Mouse (Mus musculus): ENCODE data around the gene Wnk4. TPM values are rescaled to one million over a fixed set of nuclear protein-coding genes. Genes with fewer than 3 reads are reported as not detected.

Wnk4 gene
- polyA plus RNA-seq, 1 experiment from 2014 or later, result 6.2 TPM

DNA sequence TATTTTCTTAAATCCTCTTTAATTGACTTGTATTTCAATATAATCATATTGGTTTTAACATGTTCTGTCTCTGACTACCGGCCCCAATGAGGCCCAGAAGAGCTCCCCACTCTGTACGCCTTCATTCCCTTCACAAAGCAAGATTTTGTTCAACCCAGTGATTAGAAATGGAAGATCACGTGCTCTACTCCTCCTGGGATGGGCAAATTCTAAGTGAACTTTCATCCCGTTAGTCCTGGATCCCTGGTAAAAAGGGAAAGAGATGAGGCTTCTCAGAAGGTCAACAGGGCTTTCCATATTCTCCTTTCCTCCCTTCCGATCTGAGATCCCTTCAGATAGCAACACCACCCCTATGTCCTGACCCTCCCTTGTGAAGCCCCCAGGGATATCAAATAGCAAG, 29.8 kb upstream of the Wnk4 start:
- peak overlapping the region; percentile 83 for H3K27ac ChIP-seq
- H3K36me3 ChIP-seq, result no peaks in the 10 kb centered on the region
- peak overlapping the region; percentile 34 for H3K4me3 ChIP-seq
- WGBS, result 27% methylated on average over 5 of the region's 5 CpGs
- peaks cover 44% of the 10 kb centered on the region for H3K4me1 ChIP-seq
- no peak for DNase-seq (ENCODE audit: low spot score)
- H3K27me3 ChIP-seq (ENCODE audit: low read depth, poor library complexity, severe bottlenecking), result no peaks in the 10 kb centered on the region
- H3K9me3 ChIP-seq (replicated peaks), result no peaks in the 10 kb centered on the region

DNA sequence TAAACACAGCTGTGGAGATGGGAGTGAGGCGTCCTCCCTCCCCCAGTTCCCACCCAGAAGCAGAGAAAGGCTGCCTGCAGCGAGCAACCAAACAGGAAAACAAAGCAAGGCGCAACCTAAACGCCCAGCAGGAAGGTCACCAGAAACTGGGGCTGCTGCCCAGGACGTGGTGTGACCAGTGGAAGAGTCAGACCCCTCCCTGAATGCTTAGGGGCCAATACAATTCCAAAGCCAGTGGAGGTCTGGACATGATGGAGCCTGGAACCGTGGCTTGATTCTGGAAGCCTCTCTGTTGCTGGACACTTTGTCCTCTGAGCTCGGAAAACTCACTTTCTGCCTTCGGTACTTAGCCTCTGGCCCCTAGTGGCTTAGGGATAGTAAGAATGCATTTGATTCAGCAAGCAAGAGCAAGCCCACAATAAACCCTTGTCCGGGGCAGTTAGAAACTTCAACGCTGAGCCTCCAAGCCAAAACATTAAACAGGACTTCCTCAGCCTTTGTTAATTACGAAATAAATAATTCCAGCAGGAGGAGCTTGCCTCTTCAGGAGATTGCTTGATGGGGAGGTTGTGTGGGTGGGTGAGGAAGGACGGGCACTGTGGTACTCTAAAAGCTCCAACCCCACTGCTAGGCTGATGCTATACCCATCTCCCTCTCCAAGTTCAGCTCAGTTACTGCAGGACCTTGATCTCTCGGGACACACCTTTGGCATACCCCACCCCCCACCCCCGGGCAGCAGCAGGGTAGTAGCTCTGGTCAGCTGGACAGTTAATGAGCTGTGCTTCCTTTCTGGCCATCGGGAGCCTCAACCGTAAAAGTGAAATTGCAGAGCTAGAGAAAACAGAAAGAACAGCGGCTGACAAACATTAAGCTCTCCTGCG, 29.1 kb upstream of the Wnk4 start:
- Histone ChIP-seq H3K36me3 (no peaks in the 10 kb centered on the region), H3K4me3 (peak overlapping the region; percentile 34), H3K4me1 (peaks cover 38% of the 10 kb centered on the region), H3K9me3 (replicated peaks) (no peaks in the 10 kb centered on the region), H3K27me3 (ENCODE audit: low read depth, poor library complexity, severe bottlenecking) (no peaks in the 10 kb centered on the region), H3K27ac (peak overlapping the region; percentile 83)
- peak; percentile 56 for DNase-seq (ENCODE audit: low spot score)
- WGBS, result 5% methylated on average over 18 of the region's 18 CpGs

DNA sequence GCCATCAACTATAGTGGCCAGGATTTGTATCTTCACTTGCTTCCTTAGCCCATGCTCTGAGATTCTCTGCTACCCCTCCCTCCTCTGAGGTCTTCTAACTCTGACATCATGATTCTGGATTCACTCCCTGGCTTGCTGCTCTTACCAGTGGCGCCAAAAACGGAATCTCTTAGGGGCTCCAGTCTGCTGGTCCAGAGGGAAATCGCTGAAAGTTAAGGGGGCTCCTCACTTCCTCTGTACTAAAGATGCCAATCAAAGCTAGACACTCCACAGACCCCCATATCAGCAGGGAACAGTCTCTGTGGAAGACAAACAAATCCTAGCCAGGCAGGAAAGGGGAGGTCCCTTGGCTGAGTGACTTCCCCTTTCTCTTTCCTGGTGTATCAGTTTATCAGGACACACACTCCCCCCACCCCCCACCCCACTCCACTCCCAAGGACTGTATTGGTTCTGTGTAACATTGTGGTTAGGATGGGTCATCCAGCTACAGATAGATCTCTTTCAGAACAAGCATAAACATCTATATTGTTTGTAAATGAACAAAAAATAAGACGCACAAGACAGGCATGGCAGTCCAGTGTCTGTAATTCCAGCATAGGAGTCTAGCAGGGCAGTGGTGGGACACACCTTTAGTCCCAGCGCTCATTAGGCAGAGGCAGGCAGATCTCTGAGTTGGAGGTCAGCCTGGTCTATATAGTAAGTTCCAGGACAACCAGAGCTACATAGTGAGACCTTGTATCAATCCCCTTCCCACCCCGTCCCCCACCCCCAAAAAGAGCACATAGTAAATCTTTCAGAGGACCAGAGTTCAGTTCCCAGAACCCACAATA, 28.1 kb upstream of the Wnk4 start:
- Histone ChIP-seq H3K4me3 (peak overlapping the region; percentile 34), H3K4me1 (peaks cover 35% of the 10 kb centered on the region), H3K9me3 (replicated peaks) (no peaks in the 10 kb centered on the region), H3K27ac (peak overlapping the region; percentile 83), H3K27me3 (ENCODE audit: low read depth, poor library complexity, severe bottlenecking) (no peaks in the 10 kb centered on the region), H3K36me3 (no peaks in the 10 kb centered on the region)
- WGBS, result 50% methylated on average over 6 of the region's 6 CpGs
- no peak for DNase-seq (ENCODE audit: low spot score)

DNA sequence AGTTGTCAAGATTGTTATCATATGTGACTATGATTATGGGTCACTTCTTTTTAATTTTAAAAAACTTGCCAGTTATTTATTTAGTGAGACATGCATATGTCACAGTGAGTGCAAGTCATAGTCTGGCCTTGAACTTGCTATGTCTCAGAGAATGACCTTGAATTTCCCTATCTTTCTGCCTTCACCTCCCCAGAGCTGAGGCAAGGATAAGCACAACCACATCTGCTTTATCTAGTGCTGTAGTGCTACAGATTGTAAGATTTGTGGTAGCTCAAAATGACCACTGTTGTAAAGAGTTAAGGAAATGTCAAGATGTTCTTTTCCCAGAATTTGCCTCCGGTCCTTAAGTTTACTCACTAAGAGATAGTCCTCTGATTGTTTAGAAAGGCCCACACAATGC, 27.1 kb upstream of the Wnk4 start:
- Histone ChIP-seq H3K27ac (no peak overlapping the region), H3K36me3 (no peaks in the 10 kb centered on the region), H3K4me3 (no peak overlapping the region), H3K4me1 (peaks cover 44% of the 10 kb centered on the region), H3K9me3 (replicated peaks) (no peaks in the 10 kb centered on the region), H3K27me3 (ENCODE audit: low read depth, poor library complexity, severe bottlenecking) (no peaks in the 10 kb centered on the region)
- 91% methylated on average over 1 of the region's 1 CpGs for WGBS
- no peak for DNase-seq (ENCODE audit: low spot score)

DNA sequence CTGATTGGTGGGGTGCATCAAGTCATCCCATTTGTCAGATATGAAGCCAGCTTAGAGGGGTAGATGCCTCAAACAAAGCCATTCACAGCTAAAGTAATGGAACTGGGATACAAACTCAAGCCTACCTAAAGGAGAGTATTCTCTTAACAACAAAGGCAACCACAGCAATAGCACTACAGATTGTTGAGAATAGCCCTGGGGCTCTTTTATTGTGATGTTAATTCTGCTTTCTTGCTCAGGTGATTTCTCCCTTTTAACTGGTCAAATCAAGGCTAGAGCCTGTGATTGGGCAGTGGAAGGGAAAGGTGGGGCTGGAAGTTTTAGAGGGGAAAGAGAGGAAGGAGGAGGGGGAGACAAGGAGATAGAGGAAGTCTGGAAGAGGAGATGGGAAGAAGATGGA, 26.2 kb upstream of the Wnk4 start:
- no peak for DNase-seq (ENCODE audit: low spot score)
- no peak overlapping the region for H3K4me3 ChIP-seq
- H3K4me1 ChIP-seq, result peaks cover 47% of the 10 kb centered on the region
- H3K27ac ChIP-seq, result no peak overlapping the region
- no peaks in the 10 kb centered on the region for H3K27me3 ChIP-seq (ENCODE audit: low read depth, poor library complexity, severe bottlenecking)
- no peaks in the 10 kb centered on the region for H3K9me3 ChIP-seq (replicated peaks)
- H3K36me3 ChIP-seq, result no peaks in the 10 kb centered on the region

DNA sequence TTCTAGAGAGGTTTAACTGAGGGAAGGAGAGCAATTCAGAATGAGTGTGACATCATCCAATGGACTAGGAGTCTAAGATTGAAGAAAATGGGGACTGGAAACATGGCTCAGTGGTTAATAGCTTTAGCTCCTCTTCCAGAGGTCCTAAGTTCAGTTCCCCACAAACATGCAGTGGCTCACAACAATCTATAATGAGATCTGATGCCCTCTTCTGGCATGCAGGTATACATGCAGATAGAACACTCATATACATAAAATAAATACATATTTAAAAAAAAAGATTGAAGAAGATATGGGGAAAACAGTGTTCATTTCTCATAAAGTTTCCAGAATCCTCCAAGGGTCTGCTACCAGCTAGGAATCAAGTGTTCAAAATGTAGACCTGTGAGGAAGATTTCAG, 24.9 kb upstream of the Wnk4 start:
- no peaks in the 10 kb centered on the region for H3K27me3 ChIP-seq (ENCODE audit: low read depth, poor library complexity, severe bottlenecking)

DNA sequence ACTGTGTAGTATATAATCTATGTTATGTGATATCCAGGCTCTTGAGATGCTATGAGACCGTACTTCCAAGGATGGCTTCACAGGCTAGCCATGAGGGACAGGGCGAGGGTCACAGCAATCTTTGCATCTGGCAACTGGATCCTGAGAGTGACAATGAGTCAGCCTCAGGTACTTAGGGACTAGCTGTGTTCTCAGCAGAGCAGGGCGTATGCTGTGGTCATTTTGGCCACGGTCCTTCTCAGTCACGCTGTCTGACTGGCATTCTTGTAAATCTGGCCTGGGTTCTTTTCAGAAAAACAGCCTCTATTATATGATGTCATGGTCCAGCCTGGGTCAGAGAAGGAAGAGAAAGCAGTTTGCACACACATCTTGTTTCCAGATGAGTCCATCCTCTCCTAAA, 23.6 kb upstream of the Wnk4 start:
- Histone ChIP-seq H3K27ac (no peak overlapping the region), H3K4me3 (no peak overlapping the region), H3K27me3 (ENCODE audit: low read depth, poor library complexity, severe bottlenecking) (no peaks in the 10 kb centered on the region), H3K4me1 (peaks cover 22% of the 10 kb centered on the region), H3K36me3 (no peaks in the 10 kb centered on the region), H3K9me3 (replicated peaks) (no peaks in the 10 kb centered on the region)
- no peak for DNase-seq (ENCODE audit: low spot score)
- WGBS, result 95% methylated on average over 5 of the region's 5 CpGs

More for the DNA sequence above, 24.9 kb upstream of the Wnk4 start:
- H3K27ac ChIP-seq, result no peak overlapping the region
- peaks cover 34% of the 10 kb centered on the region for H3K4me1 ChIP-seq
- no peaks in the 10 kb centered on the region for H3K9me3 ChIP-seq (replicated peaks)
- no peak for DNase-seq (ENCODE audit: low spot score)
- H3K36me3 ChIP-seq, result no peaks in the 10 kb centered on the region
- no peak overlapping the region for H3K4me3 ChIP-seq

DNA sequence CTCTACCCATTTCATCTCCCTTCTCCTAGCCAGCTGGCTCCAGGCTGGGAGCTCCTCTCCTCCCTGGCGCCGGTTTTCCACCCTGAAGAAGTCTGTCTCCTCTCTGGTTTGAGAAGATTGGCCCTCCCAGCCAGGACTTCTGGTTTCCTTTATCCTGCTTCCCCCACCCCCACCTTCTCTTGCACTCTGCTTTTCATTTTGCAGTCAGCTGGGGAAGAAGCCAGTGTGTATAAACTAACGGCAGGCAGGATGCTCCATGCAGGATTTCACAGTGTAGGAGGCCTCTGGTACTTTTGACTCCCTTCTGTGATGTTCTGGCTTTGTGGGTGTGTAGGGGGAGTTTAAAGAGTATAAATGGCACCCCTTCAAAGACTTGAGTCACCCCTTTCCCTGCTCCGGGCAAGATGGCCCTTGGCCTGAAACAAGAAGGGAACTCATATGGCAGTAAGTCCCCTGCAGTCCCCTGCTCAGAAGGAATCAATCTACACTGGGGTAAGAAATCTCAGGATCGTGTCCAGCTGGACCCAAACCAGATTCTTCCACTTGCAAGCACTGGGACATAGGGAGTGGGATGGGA, 22.2 kb upstream of the Wnk4 start:
- H3K27me3 ChIP-seq (ENCODE audit: low read depth, poor library complexity, severe bottlenecking), result 0 out of 2 replicates have a peak, but pooled peaks cover 5% of the 10 kb centered on the region
- no peaks in the 10 kb centered on the region for H3K9me3 ChIP-seq (replicated peaks)
- no peaks in the 10 kb centered on the region for H3K36me3 ChIP-seq
- H3K27ac ChIP-seq, result peak overlapping the region; percentile 47; the same call in 1 of the 2 replicates
- H3K4me1 ChIP-seq, result peaks cover 23% of the 10 kb centered on the region
- no peak for DNase-seq (ENCODE audit: low spot score)
- peak overlapping the region; percentile 3; the same call in 1 of the 2 replicates for H3K4me3 ChIP-seq
- WGBS, result 30% methylated on average over 5 of the region's 5 CpGs

DNA sequence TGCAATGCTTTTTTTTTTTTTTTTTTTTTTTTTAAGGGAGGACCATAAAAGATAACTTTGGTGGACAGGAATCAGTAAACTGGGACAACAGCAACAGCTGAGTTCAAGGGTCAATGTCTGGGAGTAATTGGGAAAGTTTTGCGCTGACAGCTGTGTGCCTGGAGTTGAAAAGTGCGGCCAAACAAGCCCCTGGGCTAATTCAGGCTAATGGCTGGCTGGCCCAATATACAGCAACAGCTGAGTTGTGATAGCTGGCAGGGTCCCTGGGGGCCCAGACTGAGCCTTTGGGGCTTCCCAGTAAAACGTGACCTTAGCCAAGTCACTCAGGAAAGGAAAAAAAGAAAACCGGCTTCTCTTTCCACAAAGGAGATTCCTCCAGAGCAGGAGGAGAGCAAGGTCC, 15.3 kb upstream of the Wnk4 start:
- WGBS, result 3% methylated on average over 4 of the region's 4 CpGs
- Histone ChIP-seq H3K27me3 (ENCODE audit: low read depth, poor library complexity, severe bottlenecking) (peaks cover 38% of the 10 kb centered on the region), H3K36me3 (no peaks in the 10 kb centered on the region), H3K9me3 (replicated peaks) (no peaks in the 10 kb centered on the region), H3K4me3 (peak overlapping the region; percentile 70; the same call in 1 of the 2 replicates), H3K27ac (peak overlapping the region; percentile 91), H3K4me1 (peaks cover 55% of the 10 kb centered on the region)
- peak; percentile 76 for DNase-seq (ENCODE audit: low spot score)

DNA sequence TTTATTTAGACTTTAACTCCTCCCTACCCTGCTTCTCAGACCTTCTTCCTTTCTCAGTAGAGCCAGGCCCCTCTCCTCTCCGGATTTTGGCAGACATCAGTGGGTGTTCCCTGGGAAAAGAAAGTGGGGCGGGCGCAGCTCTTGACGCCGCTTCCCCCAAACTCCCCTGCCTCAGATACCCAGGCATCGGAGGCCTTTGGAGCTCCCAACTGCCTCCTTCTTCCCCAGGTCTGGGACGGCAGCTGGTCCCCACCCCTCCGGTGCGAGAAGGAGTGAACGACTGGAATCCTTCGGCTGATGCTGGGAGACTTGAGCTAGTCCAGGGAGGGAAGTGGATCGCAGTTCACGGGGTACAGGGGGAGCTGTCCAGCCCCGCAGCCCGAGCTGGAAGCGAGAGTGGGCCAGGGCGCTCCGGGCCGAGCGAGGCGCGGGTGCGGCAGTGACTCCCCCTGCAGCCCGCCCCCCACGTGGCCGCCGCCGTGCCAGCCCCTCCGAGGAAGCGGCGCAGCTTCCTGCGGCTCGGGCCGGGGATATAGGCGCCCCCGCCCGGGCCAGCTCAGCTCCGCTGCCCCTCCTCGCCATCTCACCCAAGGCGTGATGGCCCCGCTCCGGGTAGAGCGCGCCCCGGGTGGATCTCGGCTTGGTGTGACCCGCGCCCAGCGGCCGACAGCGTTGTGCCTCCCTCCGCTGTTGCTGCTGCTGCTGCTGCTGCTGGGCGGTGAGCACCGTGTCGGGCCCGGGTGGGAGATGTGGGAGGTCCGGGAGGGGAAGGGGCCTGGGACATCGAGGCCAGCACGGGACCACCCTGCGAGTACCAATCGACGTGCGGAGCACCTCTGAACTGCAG, 14.3 kb upstream of the Wnk4 start, which contains the start of gene Ramp2:
Gene Ramp2 (plus strand): TSS at position 174 of the 847 bp plus-strand sequence.
- Histone ChIP-seq H3K27me3 (ENCODE audit: low read depth, poor library complexity, severe bottlenecking) (peaks cover 38% of the 10 kb centered on the region), H3K9me3 (replicated peaks) (no peaks in the 10 kb centered on the region), H3K4me1 (peaks cover 55% of the 10 kb centered on the region), H3K36me3 (no peaks in the 10 kb centered on the region), H3K27ac (peak within 1 kb of the TSS; percentile 91), H3K4me3 (peak within 1 kb of the TSS; percentile 70)
- under 1% methylated on average over 60 of the region's 63 CpGs for WGBS
- peak; percentile 71 for DNase-seq (ENCODE audit: low spot score)

DNA sequence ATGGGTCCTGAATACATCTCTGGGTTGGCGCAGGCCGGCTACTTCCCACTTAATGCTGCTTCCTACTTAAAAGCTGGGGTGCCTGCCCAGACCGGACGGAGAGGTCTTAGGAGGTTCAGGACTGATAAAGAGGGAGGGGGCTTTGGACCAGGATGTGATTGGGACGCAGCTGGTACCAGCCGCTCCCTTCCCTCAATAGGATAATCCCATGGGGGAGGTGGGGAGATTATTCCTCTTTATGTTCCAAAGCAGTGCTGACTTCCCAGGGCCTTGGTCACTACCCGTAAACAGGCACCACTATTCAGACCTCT, 13.7 kb upstream of the Wnk4 start:
- H3K27ac ChIP-seq, result peak overlapping the region; percentile 91
- no peaks in the 10 kb centered on the region for H3K36me3 ChIP-seq
- H3K27me3 ChIP-seq (ENCODE audit: low read depth, poor library complexity, severe bottlenecking), result peaks cover 38% of the 10 kb centered on the region
- no peaks in the 10 kb centered on the region for H3K9me3 ChIP-seq (replicated peaks)
- DNase-seq (ENCODE audit: low spot score), result no peak
- peaks cover 54% of the 10 kb centered on the region for H3K4me1 ChIP-seq
- peak overlapping the region; percentile 70 for H3K4me3 ChIP-seq
- WGBS, result 10% methylated on average over 7 of the region's 7 CpGs

DNA sequence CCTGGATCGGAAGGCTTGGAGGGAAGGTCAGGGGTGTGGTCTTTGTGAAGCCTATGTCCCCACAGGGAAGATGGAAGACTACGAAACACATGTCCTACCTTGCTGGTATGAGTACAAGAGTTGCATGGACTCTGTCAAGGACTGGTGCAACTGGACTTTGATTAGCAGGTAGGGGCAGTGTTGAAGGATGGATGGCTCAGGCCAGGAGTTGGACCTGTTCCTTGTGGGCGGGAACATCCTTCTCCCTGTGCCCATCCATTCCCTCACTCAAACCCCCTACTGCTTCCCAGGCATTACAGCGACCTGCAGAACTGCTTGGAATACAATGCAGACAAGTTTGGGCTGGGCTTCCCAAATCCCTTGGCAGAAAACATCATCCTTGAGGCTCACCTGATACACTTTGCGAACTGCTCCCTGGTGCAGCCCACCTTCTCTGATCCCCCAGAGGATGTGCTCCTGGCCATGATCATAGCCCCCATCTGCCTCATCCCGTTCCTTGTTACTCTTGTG, 12.8 kb upstream of the Wnk4 start:
- Histone ChIP-seq H3K27ac (0 out of 2 replicates have a peak overlapping the region, but pooled peaks have one; percentile 12), H3K4me1 (peaks cover 49% of the 10 kb centered on the region), H3K27me3 (ENCODE audit: low read depth, poor library complexity, severe bottlenecking) (peaks cover 38% of the 10 kb centered on the region), H3K36me3 (no peaks in the 10 kb centered on the region), H3K9me3 (replicated peaks) (no peaks in the 10 kb centered on the region), H3K4me3 (peak overlapping the region; percentile 70; the same call in 1 of the 2 replicates)
- 82% methylated on average over 6 of the region's 6 CpGs for WGBS
- no peak for DNase-seq (ENCODE audit: low spot score)
